Mouse (Mus musculus) ovary, postnatal 36 days (tissue): Measurements from ENCODE around the gene Hpcal1.

Source experiments
- DNase-seq: peaks from one replicate; pipeline ENCODE4 v3.0.0; 2022; ENCODE audit warnings: low spot score, mixed read lengths

The Hpcal1 gene

GRCm38 (mm10) chr12:17686116-17686515 is 4.5 kb upstream of the Hpcal1 start:
- no peak for DNase-seq

- no peak for DNase-seq
Measured at GRCm38 (mm10) chr12:17688913-17689312, 1.7 kb upstream of the Hpcal1 start.

- no peak for DNase-seq
Measured at GRCm38 (mm10) chr12:17689931-17690563, 609 bp upstream of the Hpcal1 start.

- DNase-seq = peak; percentile 38
Measured at GRCm38 (mm10) chr12:17691320-17691876, 742 bp downstream of the Hpcal1 start.

- peak; percentile 34 for DNase-seq
Measured at GRCm38 (mm10) chr12:17691891-17692321, 1.2 kb downstream of the Hpcal1 start.

- no peak for DNase-seq
Measured at GRCm38 (mm10) chr12:17692356-17692755, 1.7 kb downstream of the Hpcal1 start.

GRCm38 (mm10) chr12:17692953-17693352 is 2.3 kb downstream of the Hpcal1 start:
- no peak for DNase-seq

- no peak for DNase-seq
Measured at GRCm38 (mm10) chr12:17694589-17695115, 4.0 kb downstream of the Hpcal1 start.

GRCm38 (mm10) chr12:17696395-17696794 is 5.7 kb downstream of the Hpcal1 start:
- no peak for DNase-seq

- no peak for DNase-seq
Measured at GRCm38 (mm10) chr12:17698934-17699333, 8.3 kb downstream of the Hpcal1 start.

GRCm38 (mm10) chr12:17699480-17699879 is 8.8 kb downstream of the Hpcal1 start:
- no peak for DNase-seq

GRCm38 (mm10) chr12:17701131-17701720 is 10.6 kb downstream of the Hpcal1 start:
- no peak for DNase-seq

- DNase-seq = no peak
Measured at GRCm38 (mm10) chr12:17701795-17702194, 11.1 kb downstream of the Hpcal1 start.

- no peak for DNase-seq
Measured at GRCm38 (mm10) chr12:17702257-17702943, 11.7 kb downstream of the Hpcal1 start.

- DNase-seq = no peak
Measured at GRCm38 (mm10) chr12:17702944-17703335, 12.3 kb downstream of the Hpcal1 start.

GRCm38 (mm10) chr12:17703866-17704265 is 13.2 kb downstream of the Hpcal1 start:
- DNase-seq = no peak

GRCm38 (mm10) chr12:17707472-17707871 is 16.8 kb downstream of the Hpcal1 start:
- DNase-seq = no peak

GRCm38 (mm10) chr12:17709451-17709850 is 18.8 kb downstream of the Hpcal1 start:
- no peak for DNase-seq

- DNase-seq = no peak
Measured at GRCm38 (mm10) chr12:17709926-17710746, 19.5 kb downstream of the Hpcal1 start.

- DNase-seq = no peak
Measured at GRCm38 (mm10) chr12:17710747-17711092, 20.1 kb downstream of the Hpcal1 start.

GRCm38 (mm10) chr12:17711731-17712388 is 21.2 kb downstream of the Hpcal1 start:
- DNase-seq = no peak
